In the genomic region with DNA sequence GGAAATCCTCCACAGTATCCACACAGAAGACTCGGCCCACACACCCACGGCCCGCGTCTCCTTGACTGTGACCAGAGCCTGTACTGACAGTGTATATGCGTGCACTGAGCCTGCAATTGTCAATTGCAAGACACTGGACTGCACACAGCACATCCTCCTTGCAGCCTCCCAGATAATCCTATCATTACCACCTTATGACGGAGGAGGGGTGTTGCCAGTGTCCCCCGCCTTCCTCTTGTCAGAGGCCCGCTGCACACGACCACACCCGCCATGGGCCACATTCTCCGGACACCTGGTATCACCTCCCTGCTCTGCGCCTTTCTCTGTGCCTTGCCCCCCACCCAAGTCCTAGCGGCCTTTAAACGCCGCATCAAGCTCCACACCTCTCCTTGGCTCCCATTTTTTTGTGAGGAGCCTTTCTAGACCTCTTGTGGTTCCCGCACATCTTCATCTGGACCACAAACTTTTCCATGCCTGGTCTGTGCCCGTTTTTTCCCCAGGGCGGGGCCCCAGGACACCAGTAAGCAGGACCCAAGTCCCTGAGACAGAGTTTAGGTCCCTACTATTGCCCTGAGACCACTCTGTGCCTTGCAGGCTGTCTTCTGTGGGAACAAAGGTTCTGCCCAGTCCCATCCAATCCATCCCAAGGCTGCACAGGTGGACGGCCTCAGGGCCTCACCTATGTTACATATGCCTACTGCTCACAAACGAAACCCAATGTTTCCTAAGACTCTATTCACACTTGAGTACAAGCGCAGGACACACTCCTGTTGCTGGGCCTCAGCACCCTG, we compare ENCODE assay signal across 11 mouse cellular contexts. TPM values are rescaled to one million over a fixed set of nuclear protein-coding genes. Genes with fewer than 3 reads are reported as not detected.
DNase-seq lines count a peak whose midpoint lies in the region; ATAC-seq lines count a peak whose summit lies in the region.
"Had no signal": no experiment of that assay in that cellular context is flagged by ENCODE, and none has a peak within 500 bp of the region (broad histone marks: within the 10 kb centered on the region; RNA-seq: fewer than 3 reads in every experiment).

No protein-coding gene starts in this region.

- WGBS in kidney, embryonic 16.5 days = 85% methylated on average over 20 of the region's 21 CpGs
- WGBS in forebrain, embryonic 12.5 days = 92% methylated on average over 21 of the region's 21 CpGs
- WGBS in limb, embryonic 13.5 days = 84% methylated on average over 21 of the region's 21 CpGs

- no peaks in the 10 kb centered on the region for H3K36me3 ChIP-seq in kidney, embryonic 16.5 days (ENCODE audit: insufficient read depth, low read length)
- H3K36me3 ChIP-seq in forebrain, embryonic 12.5 days (replicated peaks) = no peaks in the 10 kb centered on the region
- no peaks in the 10 kb centered on the region for H3K36me3 ChIP-seq in limb, embryonic 13.5 days
- H3K36me3 ChIP-seq: embryonic facial prominence, embryonic 15.5 days; lung, embryonic 15.5 days had no signal

- H3K27me3 ChIP-seq in kidney, embryonic 16.5 days (ENCODE audit: insufficient read depth, low read length) = no peaks in the 10 kb centered on the region
- peaks cover 20% of the 10 kb centered on the region for H3K27me3 ChIP-seq in forebrain, embryonic 12.5 days
- H3K27me3 ChIP-seq in limb, embryonic 13.5 days = peaks cover 9% of the 10 kb centered on the region
- H3K27me3 ChIP-seq: embryonic facial prominence, embryonic 15.5 days had no signal

- peak overlapping the region; percentile 66; the same call in 1 of the 2 replicates for H3K4me2 ChIP-seq in kidney, embryonic 16.5 days (replicated peaks; ENCODE audit: low read depth, low read length)
- H3K4me2 ChIP-seq in forebrain, embryonic 12.5 days = no peak overlapping the region
- H3K4me2 ChIP-seq in limb, embryonic 13.5 days (replicated peaks) = peak overlapping the region; percentile 81

- H3K9ac ChIP-seq in kidney, embryonic 16.5 days (replicated peaks; ENCODE audit: low read length) = peak overlapping the region; percentile 59; the same call in 1 of the 2 replicates
- H3K9ac ChIP-seq in forebrain, embryonic 12.5 days = no peak overlapping the region; the same call in 1 of the 2 replicates
- no peak overlapping the region for H3K9ac ChIP-seq in limb, embryonic 13.5 days
- H3K9ac ChIP-seq: embryonic facial prominence, embryonic 15.5 days had no signal

- DNase-seq in kidney, postnatal 10 days = no peak
- DNase-seq in naive thymus-derived CD4-positive, alpha-beta T cell, adult 2 months (ENCODE audit: low read depth) = peak; percentile 22
- DNase-seq in urinary bladder, postnatal 10 days (ENCODE audit: low spot score) = no peak
- no peak for DNase-seq in adrenal gland, postnatal 10 days
- DNase-seq: right cerebral cortex, postnatal 4 days; thymus, postnatal 36 days had no signal

- H3K4me1 ChIP-seq in kidney, embryonic 16.5 days (ENCODE audit: insufficient read depth, low read length) = peaks cover 47% of the 10 kb centered on the region
- peaks cover 53% of the 10 kb centered on the region for H3K4me1 ChIP-seq in forebrain, embryonic 12.5 days
- peaks cover 68% of the 10 kb centered on the region for H3K4me1 ChIP-seq in limb, embryonic 13.5 days

- ATAC-seq in kidney, embryonic 16.5 days (ENCODE audit: low FRiP score, low TSS enrichment) = no peak
- no peak for ATAC-seq in forebrain, embryonic 12.5 days (ENCODE audit: low FRiP score)
- ATAC-seq in limb, embryonic 13.5 days (ENCODE audit: low FRiP score, low read depth) = no peak

- peak overlapping the region; percentile 91 for H3K27ac ChIP-seq in kidney, embryonic 16.5 days (ENCODE audit: low read length)
- H3K27ac ChIP-seq in forebrain, embryonic 12.5 days = peak overlapping the region; percentile 92; the same call in 1 of the 2 replicates
- H3K27ac ChIP-seq in limb, embryonic 13.5 days = 0 out of 2 replicates have a peak overlapping the region, but pooled peaks have one; percentile 80

- H3K4me3 ChIP-seq in kidney, embryonic 16.5 days (ENCODE audit: low read length) = no peak overlapping the region
- no peak overlapping the region for H3K4me3 ChIP-seq in forebrain, embryonic 12.5 days (replicated peaks)
- no peak overlapping the region for H3K4me3 ChIP-seq in limb, embryonic 13.5 days

- H3K9me3 ChIP-seq in kidney, embryonic 16.5 days (ENCODE audit: low read length) = peaks cover 5% of the 10 kb centered on the region; the same call in 1 of the 2 replicates
- no peaks in the 10 kb centered on the region for H3K9me3 ChIP-seq in forebrain, embryonic 12.5 days
- peaks cover 6% of the 10 kb centered on the region for H3K9me3 ChIP-seq in limb, embryonic 13.5 days
- H3K9me3 ChIP-seq: embryonic facial prominence, embryonic 15.5 days; lung, embryonic 15.5 days had no signal

RNA-seq across cellular contexts. Expression of gene Actg1, which starts 44.6 kb away (rescaled TPM):
- 2,803 and 2,860 TPM in 2 replicates for polyA plus RNA-seq in kidney, embryonic 16.5 days (2015; fragmentation: Nextera tagmentation; extraction: Ambion mirVana)
- polyA plus RNA-seq in forebrain, embryonic 12.5 days (2016; fragmentation: Nextera tagmentation; extraction: Ambion mirVana) = 2,923 and 2,975 TPM in 2 replicates
- 2,628 and 2,724 TPM in 2 replicates for polyA plus RNA-seq in limb, embryonic 13.5 days (2015; fragmentation: Nextera tagmentation; extraction: Ambion mirVana)
- 100 to 1,000 TPM; 954 to 956 TPM for total RNA-seq in adrenal gland, postnatal 10 days (2021)

RNA-seq across cellular contexts. Expression of gene Fscn2, which starts 57.6 kb away (rescaled TPM):
- polyA plus RNA-seq in kidney, embryonic 16.5 days (2015; fragmentation: Nextera tagmentation; extraction: Ambion mirVana) = 0.72 and 0.82 TPM in 2 replicates
- polyA plus RNA-seq in forebrain, embryonic 12.5 days (2016; fragmentation: Nextera tagmentation; extraction: Ambion mirVana) = 0.82 and 0.91 TPM in 2 replicates
- 0.52 and 0.61 TPM in 2 replicates for polyA plus RNA-seq in limb, embryonic 13.5 days (2015; fragmentation: Nextera tagmentation; extraction: Ambion mirVana)
- total RNA-seq in adrenal gland, postnatal 10 days (2021) = under 1 TPM; 0.15 to 0.45 TPM
